Mouse (Mus musculus): ENCODE results near the gene Tenm2. TPM values are rescaled to one million over a fixed set of nuclear protein-coding genes. Genes with fewer than 3 reads are reported as not detected.

Gene Tenm2
- polyA plus RNA-seq (2014; fragmentation: Nextera tagmentation; extraction: Ambion mirVana) = 3.2 and 4.0 TPM in 2 replicates

DNA sequence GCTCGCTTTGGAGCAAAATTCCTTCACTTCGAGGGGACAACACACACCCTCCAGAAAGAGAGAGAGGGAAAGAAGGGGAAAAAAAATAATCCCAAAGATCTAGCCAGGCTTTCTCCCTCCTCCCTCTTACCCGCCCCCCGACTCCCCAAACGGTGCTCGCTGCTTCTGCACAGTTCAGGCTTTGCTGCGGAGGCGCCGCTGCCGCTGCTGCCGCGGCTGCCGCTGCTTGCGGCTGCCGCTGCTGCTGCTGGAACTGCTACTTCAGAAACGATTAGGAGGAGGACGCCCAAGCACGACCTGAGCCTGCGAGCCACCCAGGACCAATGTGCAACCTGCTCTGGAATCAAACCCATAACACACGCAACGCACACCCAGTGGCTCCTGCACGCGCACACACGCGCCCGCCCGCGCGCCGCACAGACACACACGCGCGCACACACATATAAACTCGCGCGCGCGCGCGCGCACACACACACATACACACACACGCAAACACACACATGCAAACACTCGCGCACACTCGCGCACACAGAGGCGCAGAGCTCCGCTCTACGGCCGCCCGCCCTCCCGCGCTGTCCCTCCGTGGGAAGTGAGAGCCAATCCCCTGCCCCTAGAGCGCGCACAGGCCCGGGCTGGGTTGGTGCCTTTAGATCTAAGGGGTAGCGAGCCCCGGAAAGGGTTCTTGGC lies at the start of gene Tenm2:
Gene Tenm2 (minus strand): TSS at position 51 of the 687 bp plus-strand sequence.
- peak within 1 kb of the TSS; percentile 79 for H3K27ac ChIP-seq (ENCODE audit: low read depth, low read length)

DNA sequence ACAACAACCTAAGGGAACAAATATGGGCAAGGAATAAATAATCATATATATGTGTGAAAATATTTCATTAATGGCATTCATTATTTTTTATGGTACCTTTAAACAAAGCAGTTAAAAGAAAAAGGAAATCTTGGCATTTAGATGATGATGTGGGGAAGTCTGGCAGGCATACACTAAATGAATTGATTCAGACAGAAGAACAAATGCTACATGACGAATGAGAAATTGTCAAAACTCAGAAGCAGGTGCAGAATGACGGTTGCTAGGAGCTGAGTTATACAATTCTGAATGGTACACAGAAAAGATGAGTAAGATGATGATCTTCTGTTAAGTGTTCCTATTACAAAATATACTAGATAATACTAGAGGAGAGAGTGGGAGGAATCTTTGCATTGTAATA lies 49.4 kb upstream of the Tenm2 start:
- 84% methylated on average over 2 of the region's 2 CpGs for WGBS
- H3K4me3 ChIP-seq (ENCODE audit: low read depth, low read length) = no peak overlapping the region
- H3K4me1 ChIP-seq (ENCODE audit: control insufficient read depth, insufficient read depth, low read length) = no peaks in the 10 kb centered on the region
- H3K27ac ChIP-seq (ENCODE audit: low read depth, low read length) = no peak overlapping the region
- DNase-seq (ENCODE audit: low spot score) = no peak
- no peak overlapping the region for H3K4me2 ChIP-seq (ENCODE audit: low read depth)
- ATAC-seq (ENCODE audit: insufficient read depth, low FRiP score, low TSS enrichment) = no peak
- no peaks in the 10 kb centered on the region for H3K36me3 ChIP-seq (ENCODE audit: control insufficient read depth, insufficient read depth, low read length)
- H3K9me3 ChIP-seq (ENCODE audit: control insufficient read depth, low read length) = no peaks in the 10 kb centered on the region
- H3K9ac ChIP-seq (ENCODE audit: low read length) = no peak overlapping the region
- H3K27me3 ChIP-seq (ENCODE audit: control insufficient read depth, insufficient read depth, low read length) = no peaks in the 10 kb centered on the region

More for the DNA sequence above, at the start of gene Tenm2:
- H3K27me3 ChIP-seq (ENCODE audit: control insufficient read depth, insufficient read depth, low read length) = no peaks in the 10 kb centered on the region
- under 1% methylated on average over 57 of the region's 59 CpGs for WGBS
- peak within 1 kb of the TSS; percentile 74 for H3K4me2 ChIP-seq (ENCODE audit: low read depth)
- H3K9ac ChIP-seq (ENCODE audit: low read length) = peak within 1 kb of the TSS; percentile 78
- peak; percentile 95 for ATAC-seq (ENCODE audit: insufficient read depth, low FRiP score, low TSS enrichment)
- H3K4me1 ChIP-seq (ENCODE audit: control insufficient read depth, insufficient read depth, low read length) = peaks cover 2% of the 10 kb centered on the region; the same call in 1 of the 2 replicates
- H3K4me3 ChIP-seq (ENCODE audit: low read depth, low read length) = peak within 1 kb of the TSS; percentile 45
- DNase-seq (ENCODE audit: low spot score) = peak; percentile 82
- no peaks in the 10 kb centered on the region for H3K9me3 ChIP-seq (ENCODE audit: control insufficient read depth, low read length)
- no peaks in the 10 kb centered on the region for H3K36me3 ChIP-seq (ENCODE audit: control insufficient read depth, insufficient read depth, low read length)

DNA sequence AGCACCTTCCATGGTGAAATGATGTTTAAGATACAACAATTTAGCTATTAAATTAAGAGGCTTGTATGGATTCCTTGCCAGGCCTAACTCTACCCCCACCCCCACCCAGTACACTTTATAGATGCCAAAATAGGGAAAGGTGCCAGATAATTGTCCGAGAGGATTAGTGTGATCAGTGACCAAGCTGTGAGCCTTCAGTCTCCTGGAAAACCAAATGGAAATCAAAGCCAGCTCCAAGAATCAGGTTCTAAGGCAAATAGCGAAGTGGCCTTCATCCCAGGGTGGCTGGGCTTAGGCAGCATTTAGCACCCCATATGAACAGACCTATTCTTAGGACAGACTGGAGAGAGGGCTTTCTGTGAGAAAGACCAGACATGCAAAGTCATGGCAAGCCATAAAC lies 13.0 kb upstream of the Tenm2 start:
- Histone ChIP-seq H3K4me1 (ENCODE audit: control insufficient read depth, insufficient read depth, low read length) (peaks cover 2% of the 10 kb centered on the region; the same call in 1 of the 2 replicates), H3K9me3 (ENCODE audit: control insufficient read depth, low read length) (no peaks in the 10 kb centered on the region), H3K27me3 (ENCODE audit: control insufficient read depth, insufficient read depth, low read length) (no peaks in the 10 kb centered on the region), H3K4me2 (ENCODE audit: low read depth) (no peak overlapping the region), H3K36me3 (ENCODE audit: control insufficient read depth, insufficient read depth, low read length) (no peaks in the 10 kb centered on the region), H3K9ac (ENCODE audit: low read length) (no peak overlapping the region), H3K4me3 (ENCODE audit: low read depth, low read length) (no peak overlapping the region), H3K27ac (ENCODE audit: low read depth, low read length) (no peak overlapping the region)
- 66% methylated on average over 2 of the region's 2 CpGs for WGBS
- ATAC-seq (ENCODE audit: insufficient read depth, low FRiP score, low TSS enrichment) (no peak), DNase-seq (ENCODE audit: low spot score) (no peak)

DNA sequence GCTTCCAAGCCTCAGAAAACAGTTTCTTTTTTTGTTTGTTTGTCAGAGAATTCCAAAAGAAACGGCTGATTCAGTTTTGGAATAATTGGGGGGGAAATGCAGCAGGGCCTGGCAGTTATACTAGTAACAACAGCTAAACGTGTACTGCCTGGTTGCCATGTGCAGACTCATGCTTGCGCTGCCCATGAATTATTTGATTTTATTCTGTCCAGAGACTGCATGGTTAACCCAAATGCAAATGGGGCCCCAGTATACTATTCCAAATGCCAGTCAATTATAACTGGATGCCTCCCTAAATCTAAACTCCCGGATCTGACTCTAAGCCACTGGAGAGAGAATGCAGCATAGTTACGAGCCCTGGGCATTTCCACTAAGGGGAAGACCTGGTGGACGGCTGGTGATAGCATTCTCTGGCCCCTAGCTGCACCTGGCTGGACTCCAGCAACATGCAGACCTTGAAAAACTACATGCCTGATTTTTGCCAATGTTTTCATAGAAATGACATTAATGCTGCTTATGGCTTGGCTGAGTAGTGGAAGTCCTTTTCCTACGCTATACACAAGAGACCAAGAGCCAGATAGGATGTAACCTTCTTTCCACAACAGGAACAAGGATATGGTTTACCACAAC lies 1.4 kb upstream of the Tenm2 start:
- Histone ChIP-seq H3K36me3 (ENCODE audit: control insufficient read depth, insufficient read depth, low read length) (no peaks in the 10 kb centered on the region), H3K27me3 (ENCODE audit: control insufficient read depth, insufficient read depth, low read length) (no peaks in the 10 kb centered on the region), H3K4me3 (ENCODE audit: low read depth, low read length) (peak overlapping the region; percentile 45), H3K27ac (ENCODE audit: low read depth, low read length) (peak overlapping the region; percentile 79), H3K9ac (ENCODE audit: low read length) (peak overlapping the region; percentile 78), H3K4me1 (ENCODE audit: control insufficient read depth, insufficient read depth, low read length) (peaks cover 2% of the 10 kb centered on the region; the same call in 1 of the 2 replicates), H3K9me3 (ENCODE audit: control insufficient read depth, low read length) (no peaks in the 10 kb centered on the region), H3K4me2 (ENCODE audit: low read depth) (peak overlapping the region; percentile 74)
- DNase-seq (ENCODE audit: low spot score) (no peak), ATAC-seq (ENCODE audit: insufficient read depth, low FRiP score, low TSS enrichment) (peak; percentile 43; the same call in 1 of the 2 replicates)
- 44% methylated on average over 7 of the region's 7 CpGs for WGBS

DNA sequence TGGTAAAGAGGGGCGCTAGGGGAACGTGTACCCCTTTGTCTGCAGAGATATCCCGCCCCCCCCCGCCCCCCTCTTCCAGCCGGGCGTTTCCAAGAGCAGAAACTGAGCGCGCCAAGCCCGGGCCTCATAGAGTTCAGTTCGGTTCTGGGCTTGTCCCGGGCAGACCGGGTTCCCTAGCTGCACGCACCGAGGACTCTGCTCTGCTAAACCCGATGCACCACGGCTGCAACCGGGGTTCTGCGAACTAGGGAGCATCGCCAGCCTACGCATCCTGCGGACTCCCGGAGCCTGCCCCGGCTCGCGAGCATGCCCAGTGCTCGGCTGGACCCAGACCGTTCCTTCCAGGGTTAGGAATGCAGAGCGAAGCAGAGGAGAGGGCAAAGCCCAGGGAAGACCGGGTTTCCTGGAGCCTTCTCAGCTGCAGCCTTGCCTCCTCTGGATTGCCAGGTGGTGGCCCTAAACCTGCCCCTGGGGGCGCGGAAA lies 878 bp upstream of the Tenm2 start:
- Histone ChIP-seq H3K4me1 (ENCODE audit: control insufficient read depth, insufficient read depth, low read length) (peaks cover 2% of the 10 kb centered on the region; the same call in 1 of the 2 replicates), H3K9ac (ENCODE audit: low read length) (peak overlapping the region; percentile 78), H3K9me3 (ENCODE audit: control insufficient read depth, low read length) (no peaks in the 10 kb centered on the region), H3K27me3 (ENCODE audit: control insufficient read depth, insufficient read depth, low read length) (no peaks in the 10 kb centered on the region), H3K4me2 (ENCODE audit: low read depth) (peak overlapping the region; percentile 74), H3K4me3 (ENCODE audit: low read depth, low read length) (peak overlapping the region; percentile 45), H3K36me3 (ENCODE audit: control insufficient read depth, insufficient read depth, low read length) (no peaks in the 10 kb centered on the region), H3K27ac (ENCODE audit: low read depth, low read length) (peak overlapping the region; percentile 79)
- 1% methylated on average over 30 of the region's 31 CpGs for whole genome bisulfite sequencing
- peak; percentile 67 for DNase-seq (ENCODE audit: low spot score)
- peak; percentile 86 for ATAC-seq (ENCODE audit: insufficient read depth, low FRiP score, low TSS enrichment)

DNA sequence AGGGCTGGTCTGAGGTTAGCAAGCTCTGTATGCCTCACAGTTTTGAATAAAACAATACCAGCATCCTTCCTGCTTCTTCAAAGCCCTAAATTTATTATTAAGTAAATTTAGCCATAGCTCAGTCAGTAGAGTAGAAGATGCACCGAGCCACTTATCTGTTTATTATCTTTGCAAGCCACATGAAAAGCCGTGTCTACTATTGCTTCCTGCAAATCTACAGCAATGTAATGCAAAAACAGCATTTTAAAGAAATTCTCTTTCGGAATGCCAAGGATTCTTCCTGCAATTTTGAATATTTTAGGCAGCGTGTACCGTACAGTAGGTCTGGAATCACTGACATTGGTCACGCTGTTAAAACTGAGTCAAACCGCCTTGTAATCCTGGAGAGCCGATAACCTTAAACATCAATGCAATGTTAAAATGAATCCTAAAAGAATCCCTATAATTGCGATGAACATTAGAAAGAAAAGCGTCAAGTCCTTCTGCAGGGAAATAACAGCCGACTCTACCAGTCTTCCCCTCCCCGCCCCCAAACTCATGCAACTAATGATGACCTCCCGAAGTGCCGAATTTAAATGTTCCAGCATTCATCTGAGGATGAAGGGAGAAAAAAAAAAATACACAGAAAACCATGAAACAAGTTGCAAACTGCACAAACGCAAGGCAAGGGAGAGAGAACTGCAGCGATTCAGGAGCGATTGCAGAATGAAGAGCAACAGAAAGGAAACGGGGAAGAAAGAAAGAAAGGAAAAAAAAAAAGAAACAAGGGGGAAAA lies 556 bp downstream of the Tenm2 start:
- Histone ChIP-seq H3K9ac (ENCODE audit: low read length) (no peak overlapping the region; the same call in 1 of the 2 replicates), H3K36me3 (ENCODE audit: control insufficient read depth, insufficient read depth, low read length) (no peaks in the 10 kb centered on the region), H3K4me2 (ENCODE audit: low read depth) (peak overlapping the region; percentile 74), H3K27ac (ENCODE audit: low read depth, low read length) (no peak overlapping the region), H3K27me3 (ENCODE audit: control insufficient read depth, insufficient read depth, low read length) (no peaks in the 10 kb centered on the region), H3K4me1 (ENCODE audit: control insufficient read depth, insufficient read depth, low read length) (peaks cover 2% of the 10 kb centered on the region; the same call in 1 of the 2 replicates), H3K4me3 (ENCODE audit: low read depth, low read length) (peak overlapping the region; percentile 45), H3K9me3 (ENCODE audit: control insufficient read depth, low read length) (no peaks in the 10 kb centered on the region)
- DNase-seq (ENCODE audit: low spot score) = peak; percentile 27
- no peak for ATAC-seq (ENCODE audit: insufficient read depth, low FRiP score, low TSS enrichment)
- WGBS = 12% methylated on average over 18 of the region's 18 CpGs

DNA sequence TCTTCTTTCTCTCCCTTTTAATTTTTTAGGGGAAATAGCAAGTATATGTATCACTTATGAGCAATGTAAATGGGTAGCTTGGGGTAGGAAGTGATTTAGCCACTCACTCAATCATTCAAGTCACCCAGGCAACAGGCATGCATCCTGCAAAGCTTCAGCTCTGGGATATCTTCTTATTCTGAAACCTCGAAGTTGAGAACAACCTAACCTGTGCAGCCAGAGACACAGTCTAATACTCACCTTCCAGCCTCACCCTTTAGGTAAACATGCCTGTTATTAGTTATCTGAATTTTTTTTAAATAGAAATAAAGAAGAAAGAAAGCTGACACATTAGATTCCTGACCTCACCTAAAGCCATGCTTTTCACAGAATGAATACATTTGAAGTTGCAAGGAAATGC lies 8.4 kb downstream of the Tenm2 start:
- DNase-seq (ENCODE audit: low spot score) (no peak), ATAC-seq (ENCODE audit: insufficient read depth, low FRiP score, low TSS enrichment) (no peak)
- no peak overlapping the region for H3K4me3 ChIP-seq (ENCODE audit: low read depth, low read length)
- H3K9ac ChIP-seq (ENCODE audit: low read length) = no peak overlapping the region
- no peaks in the 10 kb centered on the region for H3K9me3 ChIP-seq (ENCODE audit: control insufficient read depth, low read length)
- no peak overlapping the region for H3K27ac ChIP-seq (ENCODE audit: low read depth, low read length)
- no peaks in the 10 kb centered on the region for H3K27me3 ChIP-seq (ENCODE audit: control insufficient read depth, insufficient read depth, low read length)
- H3K4me2 ChIP-seq (ENCODE audit: low read depth) = no peak overlapping the region
- H3K4me1 ChIP-seq (ENCODE audit: control insufficient read depth, insufficient read depth, low read length) = no peaks in the 10 kb centered on the region
- WGBS = 94% methylated on average over 1 of the region's 1 CpGs
- no peaks in the 10 kb centered on the region for H3K36me3 ChIP-seq (ENCODE audit: control insufficient read depth, insufficient read depth, low read length)

DNA sequence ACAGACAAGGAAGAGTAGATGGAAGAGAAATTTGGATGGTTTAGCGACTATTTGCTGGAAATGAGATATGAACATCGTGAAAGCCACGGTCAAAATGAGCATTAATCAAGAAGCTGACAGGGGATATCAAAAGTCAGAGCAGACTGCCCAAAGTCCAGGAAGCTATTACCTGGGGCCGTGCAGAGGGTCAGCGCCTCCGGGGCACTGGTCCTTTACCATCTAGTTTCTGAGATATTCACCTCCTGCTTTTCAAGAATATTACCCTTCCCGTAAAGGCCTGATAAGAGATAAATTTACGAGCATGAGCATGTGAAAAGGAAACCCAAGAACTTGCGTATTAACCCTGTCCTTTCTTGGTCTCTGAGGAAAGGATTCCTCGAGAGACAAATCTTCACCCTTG lies 8.8 kb downstream of the Tenm2 start:
- no peak for ATAC-seq (ENCODE audit: insufficient read depth, low FRiP score, low TSS enrichment)
- H3K27me3 ChIP-seq (ENCODE audit: control insufficient read depth, insufficient read depth, low read length) = no peaks in the 10 kb centered on the region
- 74% methylated on average over 10 of the region's 10 CpGs for WGBS

More for the DNA sequence above, 8.8 kb downstream of the Tenm2 start:
- Histone ChIP-seq H3K4me3 (ENCODE audit: low read depth, low read length) (no peak overlapping the region), H3K36me3 (ENCODE audit: control insufficient read depth, insufficient read depth, low read length) (no peaks in the 10 kb centered on the region), H3K27ac (ENCODE audit: low read depth, low read length) (no peak overlapping the region), H3K9me3 (ENCODE audit: control insufficient read depth, low read length) (no peaks in the 10 kb centered on the region), H3K9ac (ENCODE audit: low read length) (no peak overlapping the region), H3K4me1 (ENCODE audit: control insufficient read depth, insufficient read depth, low read length) (no peaks in the 10 kb centered on the region), H3K4me2 (ENCODE audit: low read depth) (no peak overlapping the region)
- no peak for DNase-seq (ENCODE audit: low spot score)
